Mouse (Mus musculus): ENCODE results near the gene Egfr.
A peak's percentile ranks its signal among the peaks of the same experiment; 100 is the strongest.

Egfr gene

DNA sequence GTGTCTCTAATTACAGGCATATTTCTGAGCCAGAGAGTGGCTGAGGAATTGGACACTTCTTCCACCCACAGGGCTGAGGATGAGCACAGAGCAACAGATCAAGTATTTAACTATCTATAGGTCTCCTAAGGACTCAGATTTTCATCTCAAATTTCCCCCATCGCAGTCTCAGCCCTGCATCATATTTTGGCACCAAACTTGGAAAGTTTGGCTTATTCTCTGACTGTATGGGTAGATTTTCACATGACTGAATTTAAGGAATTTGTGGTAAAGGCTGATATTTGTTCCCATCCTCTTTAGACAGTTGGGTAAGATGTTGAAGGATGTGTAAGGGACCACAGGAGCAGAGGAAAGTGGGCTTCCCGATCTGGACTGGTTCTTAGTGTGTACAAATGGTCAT is 145.7 kb downstream of the Egfr start:
- DNase-seq (ENCODE audit: low read depth, low spot score): no peak

DNA sequence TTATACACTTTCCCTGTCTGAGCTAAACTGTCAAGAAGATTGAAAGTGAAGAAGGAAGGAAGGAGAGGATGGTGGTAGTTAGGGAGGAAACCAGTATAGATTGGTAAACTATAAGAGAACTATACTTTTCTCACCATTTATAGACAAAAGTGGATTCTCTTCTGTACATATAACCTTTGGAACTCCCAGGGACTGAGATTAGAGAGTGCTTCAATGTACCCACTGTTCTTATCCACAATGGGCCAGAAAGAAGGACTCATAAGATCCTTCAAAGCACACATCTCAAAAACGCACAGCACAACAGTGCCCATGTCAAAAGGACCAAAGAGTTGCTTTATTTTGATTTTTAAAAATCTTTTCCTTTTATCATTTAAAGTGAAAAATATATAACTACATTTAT is 148.2 kb downstream of the Egfr start:
- no peak for DNase-seq (ENCODE audit: low read depth, low spot score)

DNA sequence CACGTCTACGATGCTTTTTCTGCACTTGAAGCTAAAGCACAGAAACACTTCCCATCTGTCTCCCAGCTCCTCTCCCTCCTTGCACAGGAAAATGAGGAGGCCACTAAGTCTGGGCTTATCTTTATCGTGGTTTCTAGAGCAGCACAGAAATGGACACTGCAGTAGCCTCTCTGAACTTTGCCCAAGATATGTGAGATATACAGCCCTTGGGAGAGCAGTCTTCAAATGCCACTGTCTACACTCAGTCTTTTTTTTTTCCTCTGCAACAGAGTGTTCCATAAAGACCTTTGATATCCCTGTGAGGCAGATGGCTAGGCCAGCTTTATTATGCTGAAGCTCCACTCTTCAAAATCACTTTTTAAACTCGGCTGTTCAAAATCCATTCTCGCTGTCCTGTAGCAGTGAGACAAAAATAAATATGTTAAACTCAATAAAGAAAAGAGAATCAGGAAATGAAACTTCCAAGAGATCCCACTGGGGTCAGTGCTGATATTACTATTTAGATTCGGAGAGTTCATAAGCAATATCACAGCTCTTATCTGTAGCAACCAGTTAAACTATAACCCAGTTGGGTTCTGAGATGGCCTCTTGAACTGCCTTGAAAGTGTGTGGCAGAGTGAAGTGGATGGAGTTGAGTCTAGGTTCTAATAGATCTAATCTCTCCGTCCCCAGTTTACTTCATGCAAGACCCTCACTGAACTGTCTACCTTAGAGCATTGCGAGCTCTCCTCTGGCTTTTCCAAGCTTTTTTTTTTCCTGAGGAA is 148.8 kb downstream of the Egfr start:
- no peak for DNase-seq (ENCODE audit: low read depth, low spot score)

DNA sequence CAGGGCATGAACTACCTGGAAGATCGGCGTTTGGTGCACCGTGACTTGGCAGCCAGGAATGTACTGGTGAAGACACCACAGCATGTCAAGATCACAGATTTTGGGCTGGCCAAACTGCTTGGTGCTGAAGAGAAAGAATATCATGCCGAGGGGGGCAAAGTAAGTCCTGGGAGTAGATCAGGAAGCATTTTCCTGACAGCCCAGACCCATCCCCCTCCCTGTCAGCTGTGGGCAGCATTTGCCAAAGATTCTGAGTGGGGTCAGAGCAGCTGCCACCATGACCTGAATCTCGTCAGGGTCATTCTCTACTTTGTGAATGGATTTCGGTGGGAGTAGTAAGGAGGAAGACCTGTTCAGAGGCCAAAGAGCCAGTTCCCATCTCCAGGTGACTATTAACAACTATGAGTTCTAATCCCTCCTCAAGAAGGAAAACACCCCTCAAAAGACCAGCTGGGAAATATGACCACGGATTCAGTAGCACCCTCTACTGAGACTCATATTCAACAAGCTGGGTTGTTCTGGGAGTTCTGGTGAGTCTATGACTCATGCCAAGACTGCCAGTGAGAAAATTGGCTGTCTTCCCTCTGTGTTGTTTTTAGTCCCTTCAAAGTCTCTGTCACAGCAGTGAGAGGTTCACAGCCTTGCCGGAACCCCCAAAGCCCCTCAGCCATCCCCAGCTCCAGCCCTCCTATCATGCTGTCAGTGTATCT is 152.5 kb downstream of the Egfr start:
- DNase-seq (ENCODE audit: low read depth, low spot score): no peak

DNA sequence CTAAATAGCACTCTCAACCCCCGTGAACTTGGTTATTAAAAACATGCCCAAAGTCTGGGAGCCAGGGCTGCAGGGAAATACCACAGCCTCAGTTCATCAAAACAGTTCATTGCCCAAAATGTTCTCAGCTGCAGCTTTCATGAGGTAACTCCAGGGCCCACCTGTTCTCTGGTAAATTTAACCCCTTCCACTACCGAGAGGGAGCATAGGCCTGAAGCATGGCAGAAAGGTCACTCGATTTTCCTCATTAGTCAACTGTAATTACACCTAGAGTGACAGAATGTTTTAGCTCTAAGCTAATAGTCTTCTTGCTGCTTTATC is 153.0 kb downstream of the Egfr start:
- no peak for DNase-seq (ENCODE audit: low read depth, low spot score)

DNA sequence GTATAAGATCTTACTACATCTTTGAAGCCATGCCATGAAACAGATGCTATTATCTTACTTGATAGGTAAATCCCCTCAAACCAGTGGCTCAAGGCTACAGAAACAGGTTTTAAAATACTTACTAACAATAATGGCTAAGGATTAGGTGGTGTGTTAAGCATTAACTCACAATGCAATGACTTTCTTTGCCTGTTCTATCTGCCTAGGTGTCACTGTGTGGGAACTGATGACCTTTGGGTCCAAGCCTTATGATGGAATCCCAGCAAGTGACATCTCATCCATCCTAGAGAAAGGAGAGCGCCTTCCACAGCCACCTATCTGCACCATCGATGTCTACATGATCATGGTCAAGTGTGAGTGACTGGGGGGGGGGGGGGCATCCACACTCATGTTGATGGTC is 154.5 kb downstream of the Egfr start:
- no peak for DNase-seq (ENCODE audit: low read depth, low spot score)

DNA sequence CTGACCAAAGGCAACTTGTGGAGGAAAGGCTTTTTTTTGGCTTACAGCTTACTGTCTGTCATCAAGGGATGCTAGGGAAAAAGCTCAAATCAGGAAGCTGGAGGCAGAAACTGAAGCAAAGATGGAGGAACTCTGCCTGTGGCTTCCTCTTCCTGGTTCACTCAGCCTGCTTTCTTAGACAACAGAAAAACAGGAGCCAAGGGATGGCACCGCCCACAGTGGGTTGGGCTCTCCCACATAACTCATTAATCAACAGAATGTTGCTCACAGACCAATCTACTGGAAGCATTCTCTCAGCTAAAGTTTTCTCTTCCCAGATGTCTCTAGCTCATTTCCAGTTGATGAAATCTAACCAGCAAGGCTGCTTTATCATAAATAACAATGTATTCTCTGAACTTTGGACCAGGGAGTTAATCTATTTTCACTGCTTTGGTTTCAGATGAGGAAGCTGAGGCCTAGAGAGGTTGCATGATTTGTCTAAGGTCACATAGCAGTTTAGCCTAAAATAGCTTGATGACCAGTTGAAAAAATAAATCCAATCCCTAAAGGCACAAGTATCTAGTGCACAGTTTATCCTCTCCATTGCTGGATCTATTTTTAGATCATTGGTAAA is 155.6 kb downstream of the Egfr start:
- no peak for DNase-seq (ENCODE audit: low read depth, low spot score)

DNA sequence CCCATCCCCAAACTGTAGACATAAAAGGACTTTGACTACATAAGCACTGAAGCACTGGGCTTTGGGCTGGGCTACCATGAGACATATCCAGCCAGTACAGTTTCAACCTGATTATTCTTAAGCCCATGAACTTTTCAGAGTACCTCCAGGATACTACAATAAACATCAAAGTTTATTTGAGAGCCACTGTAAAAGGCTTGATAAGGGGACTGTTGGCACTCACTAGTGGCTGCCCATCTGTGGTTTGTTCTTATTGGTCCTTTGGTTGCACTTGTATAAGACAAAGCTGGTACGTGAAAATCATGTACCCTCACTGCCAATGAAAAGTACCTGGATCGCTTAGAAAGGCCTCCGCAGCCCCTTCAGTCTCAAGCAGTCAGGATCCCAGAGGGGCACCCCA is 162.8 kb downstream of the Egfr start:
- no peak for DNase-seq (ENCODE audit: low read depth, low spot score)

DNA sequence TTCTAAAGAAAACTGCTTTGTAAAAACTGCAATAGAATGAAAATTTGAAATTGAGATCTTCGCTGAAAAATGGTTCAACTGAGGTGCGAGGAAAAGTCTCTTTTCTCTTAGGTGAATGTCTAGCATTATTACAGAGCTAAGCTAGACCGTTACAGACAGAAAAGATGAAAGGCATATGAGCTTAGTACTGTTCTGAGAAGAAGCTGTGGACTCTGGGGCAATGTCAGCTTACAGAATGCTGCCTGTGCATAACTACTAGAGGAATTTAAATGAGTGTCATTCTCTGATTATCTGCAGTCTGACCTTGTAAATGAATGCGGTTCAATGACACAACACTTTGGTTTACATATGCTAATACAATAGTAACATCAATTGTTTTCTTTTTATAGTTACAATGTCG is 163.8 kb downstream of the Egfr start:
- DNase-seq (ENCODE audit: low read depth, low spot score): peak; percentile 29

DNA sequence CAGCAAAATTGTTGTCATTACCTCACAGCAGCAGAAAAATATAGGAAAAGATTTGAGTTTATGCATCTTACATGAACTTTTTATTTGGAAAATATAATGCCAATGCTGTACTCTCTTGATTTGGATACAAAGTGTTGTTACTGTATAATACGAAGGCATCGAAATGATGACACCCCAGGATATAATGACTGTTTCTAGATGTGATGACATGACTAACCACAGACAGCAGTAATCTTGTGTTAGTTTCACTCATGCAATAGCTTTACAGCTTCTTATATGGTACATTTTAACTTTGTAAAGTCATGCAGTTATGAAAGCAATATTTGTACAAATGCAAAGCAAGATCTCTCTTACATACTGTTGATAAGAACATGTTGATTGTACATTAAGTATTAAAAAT is 165.5 kb downstream of the Egfr start:
- DNase-seq (ENCODE audit: low read depth, low spot score): no peak

DNA sequence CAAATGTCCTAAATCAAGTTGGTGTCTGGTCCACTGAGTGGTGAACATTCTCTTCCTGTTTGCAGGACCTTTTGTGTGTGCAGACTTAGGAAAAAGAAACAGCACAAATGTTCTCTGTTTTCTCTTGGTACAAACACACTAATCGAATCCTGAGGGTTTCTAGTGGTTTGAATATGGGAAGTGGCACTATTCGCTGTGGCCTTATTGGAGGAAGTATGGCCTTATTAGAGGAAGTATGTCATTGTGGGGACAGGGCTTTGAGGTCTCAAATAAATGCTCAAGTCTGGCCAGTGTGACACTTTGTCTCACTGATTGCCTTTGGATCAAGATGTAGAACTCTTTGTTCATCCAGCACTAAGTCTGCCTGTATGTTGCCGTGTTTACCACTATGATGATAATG is 180.2 kb downstream of the Egfr start:
- no peak for DNase-seq (ENCODE audit: low read depth, low spot score)

DNA sequence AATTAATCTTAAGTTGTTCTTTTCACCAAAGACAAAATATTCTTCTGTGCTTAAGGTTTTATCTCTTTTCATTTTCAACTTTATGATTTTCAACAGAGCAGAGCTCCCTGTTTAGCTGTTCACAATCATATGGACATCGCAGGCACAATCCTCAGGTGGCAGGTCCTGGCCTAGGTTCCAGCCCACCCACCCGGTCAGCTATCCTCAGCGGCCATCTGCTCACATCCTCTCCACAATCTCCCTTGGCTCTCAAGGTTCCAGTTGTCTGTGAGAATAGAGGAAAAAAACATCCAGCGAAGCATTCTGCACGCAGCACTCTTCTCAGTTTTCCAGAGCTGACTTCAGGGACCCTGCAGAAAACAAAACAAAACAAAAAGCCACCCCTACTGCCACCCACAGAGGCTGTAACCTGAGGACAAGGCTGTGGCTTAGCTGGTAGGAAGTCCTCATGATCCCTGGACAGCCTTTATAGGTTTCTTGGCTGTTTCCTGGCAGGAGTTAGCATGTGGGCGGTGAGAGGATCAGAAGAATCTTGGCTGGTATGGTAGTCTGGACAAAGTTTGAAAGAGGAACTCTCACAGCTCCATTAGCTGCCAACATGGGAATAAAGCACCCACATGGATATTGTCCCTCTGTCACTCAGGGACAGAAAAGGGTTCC is 183.7 kb downstream of the Egfr start:
- DNase-seq (ENCODE audit: low read depth, low spot score): no peak

DNA sequence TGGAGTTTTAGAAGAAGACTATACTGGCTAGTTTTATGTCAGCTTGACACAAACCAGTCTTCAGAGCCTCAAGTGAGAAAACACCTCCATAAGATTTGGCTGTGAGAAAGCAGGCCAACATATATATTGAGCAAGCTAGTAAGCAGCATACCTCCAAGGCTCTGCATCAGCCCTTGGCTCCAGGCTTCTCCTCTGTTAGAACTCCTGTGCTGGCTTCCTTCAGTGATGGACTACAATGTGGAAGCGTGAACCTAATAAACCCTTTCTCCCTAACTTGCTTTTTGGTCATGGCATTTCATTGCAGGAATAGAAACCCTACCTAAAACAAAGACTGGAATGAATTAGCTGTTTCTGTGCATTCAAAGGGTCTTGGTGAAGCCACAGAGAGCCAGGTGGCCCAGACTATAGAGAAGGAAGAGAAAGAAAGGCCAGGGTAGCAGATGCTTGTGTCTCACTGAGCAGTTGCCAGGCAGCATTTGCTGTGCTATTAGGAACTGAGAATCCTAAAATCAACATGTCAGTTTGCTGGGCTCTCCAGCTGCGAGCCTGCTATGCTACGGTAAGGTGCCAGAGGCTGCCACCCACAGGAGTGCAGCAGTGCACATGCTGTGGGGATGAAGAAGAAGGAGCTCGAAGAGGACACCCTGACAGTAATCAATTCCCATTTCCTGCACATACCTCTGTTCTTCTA is 189.2 kb downstream of the Egfr start:
- no peak for DNase-seq (ENCODE audit: low read depth, low spot score)

DNA sequence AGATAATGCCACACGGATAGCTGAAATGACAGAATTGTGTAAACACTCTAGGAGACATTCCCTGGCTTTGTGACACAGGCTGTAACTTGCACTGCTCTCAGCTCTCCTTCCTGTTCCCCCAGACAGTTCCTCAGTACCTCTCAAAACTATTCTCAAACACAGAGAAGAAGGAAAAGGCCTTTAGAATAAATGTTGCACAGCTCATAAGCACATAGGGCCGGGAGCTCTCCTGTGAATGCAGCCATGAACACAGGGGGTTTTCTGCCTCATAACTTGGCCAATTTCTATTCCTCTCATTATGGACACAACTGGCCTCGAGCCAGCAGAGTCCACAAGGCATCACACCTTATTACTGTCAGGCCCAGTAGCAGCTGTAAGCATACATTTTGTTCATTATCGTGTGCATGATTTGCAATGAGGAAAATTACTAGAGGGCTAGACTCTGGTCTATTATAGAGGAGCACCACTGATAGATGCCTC is 190.0 kb downstream of the Egfr start:
- DNase-seq (ENCODE audit: low read depth, low spot score): no peak

DNA sequence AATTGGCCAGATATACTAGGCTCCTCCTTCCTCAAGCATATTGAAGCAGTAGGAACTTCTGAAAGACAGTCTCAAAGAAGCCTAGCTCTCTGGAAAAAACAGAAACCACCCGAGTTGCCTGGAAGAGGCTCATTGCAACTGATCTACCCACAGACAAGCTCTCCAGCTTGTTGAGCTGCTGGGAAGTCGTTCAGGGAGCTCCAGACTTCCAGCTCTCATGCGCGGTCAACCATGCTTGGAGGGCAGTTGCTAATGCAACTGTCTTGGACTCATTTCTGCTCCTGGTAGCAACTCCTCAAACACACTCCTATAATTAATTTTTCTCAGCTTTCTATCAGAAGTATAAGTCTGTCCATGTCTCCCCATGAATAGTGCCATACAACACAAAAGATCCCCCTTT is 191.0 kb downstream of the Egfr start:
- no peak for DNase-seq (ENCODE audit: low read depth, low spot score)

DNA sequence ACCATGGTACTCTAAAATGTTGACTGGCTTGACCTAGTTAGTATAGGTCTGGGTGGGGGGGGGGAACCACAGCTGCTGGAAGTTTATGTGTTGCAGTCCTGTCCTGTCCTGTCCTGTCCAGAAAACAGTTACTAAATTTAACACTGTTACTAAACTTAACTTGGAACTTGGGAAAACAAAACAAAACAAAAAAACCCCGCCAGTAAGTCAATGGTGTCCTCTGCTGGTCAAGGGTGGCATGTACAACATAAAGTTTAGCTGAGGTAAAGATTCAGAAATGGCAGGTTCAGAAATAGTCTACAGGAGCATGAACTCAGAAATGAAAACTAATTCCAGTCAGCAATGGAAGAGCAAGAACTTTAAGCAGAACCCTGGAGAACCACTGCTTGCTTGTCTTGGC is 196.8 kb downstream of the Egfr start:
- peak; percentile 42 for DNase-seq (ENCODE audit: low read depth, low spot score)

DNA sequence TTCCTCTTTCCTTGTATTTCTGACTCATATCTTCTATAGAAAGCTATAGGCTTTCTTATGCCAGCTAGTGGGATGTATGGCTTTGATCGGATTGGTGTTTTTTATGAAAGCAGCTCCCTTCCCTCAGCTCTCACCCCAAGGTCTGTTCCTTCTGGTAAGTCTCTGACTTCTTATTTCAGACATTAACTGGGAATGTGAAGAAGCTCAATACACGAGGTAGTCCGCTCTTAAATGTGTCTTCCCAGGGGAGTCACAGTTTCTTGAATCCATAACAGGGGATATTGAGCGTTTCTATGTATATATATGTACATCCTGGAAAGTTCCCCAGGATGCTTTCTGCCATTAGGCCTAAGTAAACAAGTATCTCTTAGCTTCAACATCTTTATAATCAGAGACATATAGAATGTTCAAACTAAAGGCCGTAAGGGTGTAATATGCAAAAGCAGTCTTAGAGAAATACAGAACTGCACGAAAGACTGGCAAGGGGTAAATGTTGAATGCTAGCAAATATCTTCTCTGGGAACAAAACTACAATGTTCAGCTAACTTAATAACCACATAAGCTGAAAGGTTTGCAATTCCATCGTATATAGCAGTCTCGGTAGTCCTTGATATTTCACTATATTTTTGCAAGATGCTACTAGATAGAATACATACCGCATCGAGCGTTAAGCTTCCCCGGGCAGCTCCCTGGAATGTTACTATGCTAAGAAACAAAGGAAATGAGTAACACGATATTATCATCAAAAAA is 198.4 kb downstream of the Egfr start:
- DNase-seq (ENCODE audit: low read depth, low spot score): no peak

DNA sequence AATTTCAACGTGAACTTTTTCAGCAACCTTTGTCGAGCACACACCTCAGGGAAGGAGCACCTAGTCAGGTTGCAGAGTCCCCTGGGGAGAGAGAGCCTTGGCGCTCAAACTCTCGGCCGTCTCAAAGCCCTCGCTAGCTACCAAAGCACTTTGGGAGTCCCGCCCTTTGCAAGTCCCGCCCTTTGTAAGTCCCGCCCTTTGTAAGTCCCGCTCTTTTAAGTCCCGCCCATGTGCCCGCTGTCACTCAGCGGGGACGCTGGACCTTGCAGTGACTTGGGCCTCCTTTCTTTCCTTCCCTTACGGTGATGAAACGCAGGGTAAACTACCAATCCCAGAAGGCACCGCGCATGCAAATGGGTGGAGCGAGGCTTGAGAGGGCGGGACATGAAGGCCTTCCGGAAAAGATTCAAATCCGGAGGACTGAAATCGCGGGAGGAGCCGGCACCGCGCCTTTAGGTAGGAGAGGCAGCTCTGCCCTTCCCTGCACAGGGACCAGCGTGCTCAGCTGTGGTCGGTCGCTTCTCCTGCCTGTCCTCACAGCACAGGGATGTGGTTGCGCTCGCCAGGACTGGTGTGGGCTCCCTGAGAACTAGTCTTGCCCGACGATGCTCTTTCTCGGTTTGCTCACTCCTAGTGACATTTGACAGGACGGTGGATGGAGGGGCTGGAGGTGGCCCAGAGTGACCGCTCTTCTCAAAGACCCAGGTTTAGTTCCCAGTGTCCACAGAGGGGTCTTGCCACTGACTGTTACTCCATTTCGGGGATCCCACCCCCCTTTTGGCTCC is 199.2 kb downstream of the Egfr start, which contains the start of gene Fbxo48:
Gene Fbxo48 (plus strand): TSS at position 400 of the 785 bp plus-strand sequence.
- peak; percentile 99 for DNase-seq (ENCODE audit: low read depth, low spot score)

DNA sequence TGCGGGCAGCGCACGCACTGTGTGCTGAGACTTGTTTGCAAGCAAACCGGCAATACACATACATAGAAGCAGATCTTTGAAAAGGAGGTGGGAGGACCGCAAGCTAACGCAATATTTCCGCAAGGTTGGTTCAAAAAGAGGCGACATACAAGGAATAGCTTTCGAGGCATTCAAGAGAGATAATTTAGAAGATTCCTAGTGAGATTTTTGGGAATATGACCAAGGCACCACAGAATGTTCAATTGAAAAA is 199.7 kb downstream of the Egfr start:
- no peak for DNase-seq (ENCODE audit: low read depth, low spot score)

DNA sequence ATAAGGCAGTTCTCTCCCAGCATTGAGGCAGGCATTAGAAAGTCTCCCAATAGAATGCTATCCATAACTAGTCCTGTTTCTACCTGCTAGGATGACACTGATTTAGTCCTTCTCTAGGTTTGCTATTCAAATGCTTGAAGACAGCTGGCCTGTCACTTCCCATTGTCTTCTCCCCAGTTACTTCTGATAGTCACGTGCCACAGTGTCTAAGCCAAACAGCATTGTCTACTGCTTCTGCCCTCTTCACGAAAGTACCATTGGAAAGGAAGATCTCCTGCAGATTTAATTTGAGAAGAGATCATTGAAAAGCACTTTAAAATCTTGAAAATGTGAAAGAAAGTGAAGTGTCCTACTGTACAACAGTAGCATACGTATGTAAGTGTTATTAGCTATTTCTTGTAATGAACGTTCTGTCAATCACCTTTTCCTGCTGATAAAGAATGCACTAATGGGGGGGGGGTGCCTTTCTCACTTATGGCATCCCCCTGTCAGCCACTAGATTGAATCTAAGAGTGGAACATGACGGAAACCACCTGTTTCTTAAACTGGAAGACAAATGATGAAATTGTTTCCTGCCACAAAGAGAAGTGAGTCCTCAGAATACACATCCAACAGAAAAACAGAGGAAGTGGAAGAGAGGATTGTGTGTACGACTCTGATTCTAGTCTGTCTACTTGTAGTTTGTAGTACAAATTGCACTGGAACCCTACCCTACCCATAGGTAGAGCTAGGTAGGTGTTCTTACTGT is 204.3 kb downstream of the Egfr start:
- no peak for DNase-seq (ENCODE audit: low read depth, low spot score)

Measured in ES-CJ7 (cell line).